Mouse (Mus musculus) ES-E14 (cell line): ENCODE measurements around the gene Tmem184b.

Experiments used
- CHD2 ChIP-seq: IDR thresholded peaks from 2 replicates; pipeline ENCODE4 v1.6.1; 2014; ENCODE audit warnings: mild to moderate bottlenecking, low read depth, low read length, inconsistent platforms
- ZNF384 ChIP-seq: IDR thresholded peaks from 2 replicates; pipeline ENCODE4 v1.6.1; 2012; ENCODE audit warnings: low read depth, low read length, inconsistent platforms

DNA sequence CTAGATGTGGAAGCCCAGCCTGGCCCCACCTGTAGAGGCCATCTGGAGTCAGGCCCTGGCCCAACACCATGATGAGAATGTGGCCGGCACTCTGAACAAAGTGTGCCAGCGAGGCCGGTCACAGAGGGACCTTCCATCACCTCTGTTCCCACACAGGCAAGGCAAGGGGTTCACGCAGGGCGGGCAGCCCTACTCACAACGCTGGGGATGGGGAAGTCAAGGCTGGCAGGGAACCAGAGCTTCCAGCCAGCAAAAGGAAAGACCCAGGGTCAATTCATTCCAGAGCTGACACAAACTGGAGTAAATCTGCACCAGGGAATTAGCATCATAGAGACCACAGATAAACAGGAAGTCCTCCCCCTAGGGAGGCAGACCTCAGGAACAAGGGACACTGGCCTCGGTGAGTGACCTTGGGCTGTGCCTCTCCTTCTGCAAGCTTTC, 33.1 kb upstream of the Tmem184b start:
- TF ChIP-seq ZNF384 (no peak), CHD2 (no peak)
